Mouse (Mus musculus) hindbrain, embryonic 13.5 days (tissue): Measurements from ENCODE around the gene Vhl. TPM values are rescaled to one million over a fixed set of nuclear protein-coding genes. Genes with fewer than 3 reads are reported as not detected.

Experiments
- ATAC-seq: fragments of 200-750 bp; cut with Nextera tagmentation; 2 replicates; pipeline ENCODE4 v1.8.0; 2017; ENCODE audit warnings: moderate TSS enrichment; ENCODE audit not compliant: low FRiP score
- H3K27ac ChIP-seq: fragments of 300-500 bp; sonication (generic); 2 replicates; pipeline ENCODE4 v1.5.1; 2015; ENCODE audit warnings: inconsistent platforms, mild to moderate bottlenecking, moderate library complexity
- H3K27me3 ChIP-seq: fragments of 300-500 bp; sonication (generic); 2 replicates; pipeline ENCODE4 v1.6.1; 2015; ENCODE audit warnings: mild to moderate bottlenecking, inconsistent platforms
- H3K36me3 ChIP-seq: fragments of 300-500 bp; sonication (generic); 2 replicates; pipeline ENCODE4 v1.6.1; 2015; ENCODE audit warnings: mild to moderate bottlenecking, inconsistent platforms
- H3K4me1 ChIP-seq: fragments of 300-500 bp; sonication (generic); replicated peaks from 2 replicates; pipeline ENCODE4 v1.6.1; 2015; ENCODE audit warnings: inconsistent platforms
- H3K4me2 ChIP-seq: fragments of 300-500 bp; sonication (generic); 2 replicates; pipeline ENCODE4 v1.6.1; 2015; ENCODE audit warnings: inconsistent platforms, mild to moderate bottlenecking, moderate library complexity
- H3K4me3 ChIP-seq: fragments of 300-500 bp; sonication (generic); 2 replicates; pipeline ENCODE4 v1.5.1; 2015; ENCODE audit warnings: mild to moderate bottlenecking, inconsistent platforms
- H3K9ac ChIP-seq: fragments of 300-500 bp; sonication (generic); 2 replicates; pipeline ENCODE4 v1.6.1; 2015; ENCODE audit warnings: mild to moderate bottlenecking, inconsistent platforms
- H3K9me3 ChIP-seq: fragments of 300-500 bp; sonication (generic); 2 replicates; pipeline ENCODE4 v1.6.1; 2016; ENCODE audit warnings: inconsistent platforms
- WGBS: fragments of 180-500 bp; shearing (Covaris S2); methylation state at CpG from one replicate; pipeline ENCODE4 v1.1.7; 2015; 5-methylcytosine and 5-hydroxymethylcytosine counted together
- polyA plus RNA-seq: library from polyadenylated mRNA; unstranded; fragments of >200 nt; fragmentation: Nextera tagmentation; extraction: Ambion mirVana; gene quantifications from 2 replicates; pipeline ENCODE4 v1.2.1, GENCODE M21; 2015

The Vhl gene
- polyA plus RNA-seq, 1 experiment from 2014 or later = 65.0 TPM

GRCm38 (mm10) chr6:113604432-113605223 is 19.1 kb upstream of the Vhl start, which contains the start of gene Brk1:
Gene Brk1 (plus strand): TSS chr6:113604772.
- Histone ChIP-seq H3K36me3 (0 out of 2 replicates have a peak, but pooled peaks cover 4% of the 10 kb centered on the region), H3K4me3 (peak within 1 kb of the TSS; percentile 65), H3K27ac (peak within 1 kb of the TSS; percentile 90), H3K27me3 (no peaks in the 10 kb centered on the region), H3K4me2 (peak within 1 kb of the TSS; percentile 86), H3K9me3 (no peaks in the 10 kb centered on the region), H3K4me1 (peaks cover 32% of the 10 kb centered on the region), H3K9ac (peak within 1 kb of the TSS; percentile 84)
- under 1% methylated on average over 64 of the region's 65 CpGs for WGBS
- ATAC-seq = peak; percentile 94

DNA sequence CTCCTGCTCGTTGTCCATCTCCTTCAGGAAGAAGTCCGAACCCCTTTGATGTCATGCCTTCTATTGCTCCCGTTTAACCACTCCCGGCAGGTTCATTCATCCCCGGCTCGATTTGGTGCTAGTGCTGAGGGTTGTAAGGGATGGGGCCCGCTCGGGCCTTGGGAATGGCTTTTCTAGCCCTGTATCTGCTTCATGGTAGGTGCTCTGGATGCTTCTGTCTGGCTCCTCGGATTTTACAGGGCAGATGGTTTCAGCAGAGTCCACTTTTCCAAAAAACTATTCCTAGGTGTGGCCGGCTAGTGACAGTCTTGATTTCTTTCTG is 18.6 kb upstream of the Vhl start:
- WGBS = 7% methylated on average over 10 of the region's 10 CpGs
- H3K9me3 ChIP-seq = no peaks in the 10 kb centered on the region
- H3K4me2 ChIP-seq = peak overlapping the region; percentile 86
- no peak for ATAC-seq
- H3K27me3 ChIP-seq = no peaks in the 10 kb centered on the region
- H3K4me1 ChIP-seq = peaks cover 32% of the 10 kb centered on the region
- H3K9ac ChIP-seq = peak overlapping the region; percentile 84
- H3K27ac ChIP-seq = peak overlapping the region; percentile 90
- H3K4me3 ChIP-seq = peak overlapping the region; percentile 65
- H3K36me3 ChIP-seq = 0 out of 2 replicates have a peak, but pooled peaks cover 4% of the 10 kb centered on the region

DNA sequence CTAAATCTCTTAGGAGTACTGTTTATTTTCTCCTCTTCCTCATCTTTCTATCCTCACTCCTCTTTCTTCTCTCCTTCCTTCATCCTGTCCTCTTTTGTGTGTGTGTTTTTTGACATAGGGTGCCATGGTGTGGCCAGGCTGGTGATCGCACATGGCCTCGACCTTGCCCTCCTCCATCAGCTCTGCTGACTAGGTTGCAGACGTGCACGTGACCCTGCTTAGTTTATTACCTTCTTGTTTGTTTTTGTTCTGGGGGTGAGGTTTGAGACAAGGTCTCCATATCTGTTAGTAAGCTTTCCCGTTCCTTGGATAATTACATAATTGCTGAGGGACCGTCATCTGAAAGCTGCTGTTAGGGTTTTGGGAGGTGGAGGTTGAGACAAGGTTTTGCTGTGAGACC is 14.9 kb upstream of the Vhl start:
- no peak for ATAC-seq
- Histone ChIP-seq H3K4me1 (peaks cover 26% of the 10 kb centered on the region), H3K9me3 (no peaks in the 10 kb centered on the region), H3K9ac (no peak overlapping the region), H3K36me3 (peaks cover 31% of the 10 kb centered on the region), H3K4me2 (no peak overlapping the region), H3K27me3 (no peaks in the 10 kb centered on the region), H3K27ac (no peak overlapping the region), H3K4me3 (no peak overlapping the region)
- 90% methylated on average over 6 of the region's 6 CpGs for WGBS

- WGBS = 94% methylated on average over 7 of the region's 7 CpGs
- H3K27ac ChIP-seq = no peak overlapping the region
- H3K4me3 ChIP-seq = no peak overlapping the region
- ATAC-seq = no peak
- 0 out of 2 replicates have a peak, but pooled peaks cover 2% of the 10 kb centered on the region for H3K9me3 ChIP-seq
- H3K4me2 ChIP-seq = no peak overlapping the region
- H3K4me1 ChIP-seq = peaks cover 26% of the 10 kb centered on the region
- peaks cover 35% of the 10 kb centered on the region for H3K36me3 ChIP-seq
- no peak overlapping the region for H3K9ac ChIP-seq
- no peaks in the 10 kb centered on the region for H3K27me3 ChIP-seq
Measured at GRCm38 (mm10) chr6:113609293-113609692, 14.5 kb upstream of the Vhl start.

DNA sequence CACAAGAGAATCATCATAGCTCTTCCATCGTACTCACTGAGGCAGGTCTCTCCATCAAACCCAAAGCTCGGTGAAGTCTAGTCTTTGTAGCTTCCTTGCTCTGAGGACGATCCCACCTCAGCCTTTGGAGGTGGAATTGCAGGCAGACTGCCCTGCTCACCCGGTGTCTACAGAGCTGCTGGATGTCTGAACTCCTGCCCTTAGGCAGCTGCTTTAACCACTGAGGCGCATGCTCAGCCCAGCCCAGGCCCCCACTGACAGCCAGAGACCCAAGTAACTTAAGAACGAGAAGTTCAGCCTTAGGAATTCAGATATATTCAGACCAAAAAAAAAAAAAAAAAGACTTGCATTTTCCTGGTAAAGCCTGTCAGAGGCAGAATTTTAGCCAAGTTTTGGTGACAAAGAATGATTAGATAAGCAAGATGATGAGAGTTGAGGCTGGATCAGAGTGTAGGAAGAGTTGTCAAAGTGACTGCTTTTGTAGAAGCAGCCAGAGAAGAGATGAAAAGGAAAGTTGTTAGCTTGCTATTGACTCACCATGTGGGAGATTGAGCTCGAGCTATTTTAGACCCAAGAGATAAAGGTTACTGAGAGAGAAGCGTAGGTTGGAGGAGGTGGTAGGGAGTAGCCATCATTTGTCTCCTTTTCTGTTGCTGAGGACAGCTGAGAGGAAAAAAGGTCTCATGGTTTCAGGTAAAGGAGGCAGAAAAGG is 11.3 kb upstream of the Vhl start:
- 0 out of 2 replicates have a peak, but pooled peaks cover 4% of the 10 kb centered on the region for H3K4me1 ChIP-seq
- no peak overlapping the region for H3K4me2 ChIP-seq
- WGBS = 94% methylated on average over 8 of the region's 8 CpGs
- ATAC-seq = no peak
- H3K27me3 ChIP-seq = no peaks in the 10 kb centered on the region
- no peak overlapping the region for H3K27ac ChIP-seq
- no peak overlapping the region for H3K4me3 ChIP-seq
- peaks cover 66% of the 10 kb centered on the region for H3K36me3 ChIP-seq
- no peak overlapping the region for H3K9ac ChIP-seq
- H3K9me3 ChIP-seq = 0 out of 2 replicates have a peak, but pooled peaks cover 2% of the 10 kb centered on the region

GRCm38 (mm10) chr6:113614152-113614551 is 9.6 kb upstream of the Vhl start:
- Histone ChIP-seq H3K4me1 (no peaks in the 10 kb centered on the region), H3K27me3 (no peaks in the 10 kb centered on the region), H3K9me3 (0 out of 2 replicates have a peak, but pooled peaks cover 2% of the 10 kb centered on the region), H3K27ac (no peak overlapping the region), H3K9ac (no peak overlapping the region), H3K4me3 (no peak overlapping the region), H3K36me3 (peaks cover 71% of the 10 kb centered on the region), H3K4me2 (no peak overlapping the region)
- 97% methylated on average over 7 of the region's 7 CpGs for WGBS
- ATAC-seq = no peak

DNA sequence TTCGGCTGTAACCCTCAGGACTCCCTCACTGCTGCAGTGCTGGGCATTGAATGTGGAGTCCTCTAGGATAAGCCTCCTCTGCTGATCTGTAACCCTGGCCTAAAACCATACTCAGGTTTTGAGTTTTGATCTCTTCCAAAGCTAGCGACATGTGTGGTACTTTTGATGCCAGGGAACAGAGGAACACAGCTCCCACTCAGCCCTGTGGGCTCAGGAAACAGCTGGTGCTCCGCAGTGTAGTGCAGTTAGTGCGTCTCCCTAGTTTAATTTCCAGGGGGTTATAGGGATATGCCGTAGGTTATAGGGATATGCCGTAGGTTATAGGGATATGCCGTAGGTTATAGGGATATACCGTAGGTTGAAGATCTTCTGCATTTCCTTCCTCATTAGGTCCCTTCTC is 8.8 kb upstream of the Vhl start:
- no peaks in the 10 kb centered on the region for H3K4me1 ChIP-seq
- 0 out of 2 replicates have a peak, but pooled peaks cover 2% of the 10 kb centered on the region for H3K9me3 ChIP-seq
- H3K27ac ChIP-seq = no peak overlapping the region
- no peak for ATAC-seq
- 96% methylated on average over 8 of the region's 8 CpGs for WGBS
- H3K4me2 ChIP-seq = no peak overlapping the region
- H3K4me3 ChIP-seq = no peak overlapping the region
- H3K9ac ChIP-seq = no peak overlapping the region
- peaks cover 71% of the 10 kb centered on the region for H3K36me3 ChIP-seq
- no peaks in the 10 kb centered on the region for H3K27me3 ChIP-seq

DNA sequence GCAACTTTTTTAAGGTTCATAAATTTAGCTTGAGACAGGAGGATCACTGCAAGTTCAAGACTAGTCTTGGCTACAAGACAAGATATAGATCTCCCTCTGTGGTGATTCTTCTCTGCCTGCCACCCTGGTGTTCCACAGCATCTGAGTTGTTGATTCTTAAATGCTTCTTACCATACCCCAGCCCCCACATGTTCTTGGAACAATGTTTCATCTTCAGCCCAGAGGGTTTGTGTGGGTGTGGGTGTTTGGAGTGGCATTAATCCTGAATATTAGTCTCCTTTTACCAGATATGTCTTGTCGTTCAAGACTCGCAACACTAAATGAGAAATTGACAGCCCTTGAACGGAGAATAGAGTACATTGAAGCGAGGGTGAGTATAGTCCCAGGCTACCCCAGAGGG is 8.3 kb upstream of the Vhl start:
- ATAC-seq = no peak
- no peak overlapping the region for H3K9ac ChIP-seq
- H3K36me3 ChIP-seq = peaks cover 68% of the 10 kb centered on the region
- no peak overlapping the region for H3K4me2 ChIP-seq
- no peak overlapping the region for H3K27ac ChIP-seq
- 92% methylated on average over 4 of the region's 4 CpGs for WGBS
- H3K9me3 ChIP-seq = 0 out of 2 replicates have a peak, but pooled peaks cover 2% of the 10 kb centered on the region
- H3K4me1 ChIP-seq = no peaks in the 10 kb centered on the region
- no peaks in the 10 kb centered on the region for H3K27me3 ChIP-seq
- H3K4me3 ChIP-seq = no peak overlapping the region

GRCm38 (mm10) chr6:113623386-113623785 is 373 bp upstream of the Vhl start:
- no peaks in the 10 kb centered on the region for H3K9me3 ChIP-seq
- H3K9ac ChIP-seq = peak overlapping the region; percentile 91; the same call in 1 of the 2 replicates
- WGBS = 69% methylated on average over 5 of the region's 5 CpGs
- peaks cover 21% of the 10 kb centered on the region for H3K4me1 ChIP-seq
- no peaks in the 10 kb centered on the region for H3K27me3 ChIP-seq
- H3K36me3 ChIP-seq = peaks cover 12% of the 10 kb centered on the region
- peak overlapping the region; percentile 90 for H3K27ac ChIP-seq
- peak overlapping the region; percentile 69 for H3K4me2 ChIP-seq
- H3K4me3 ChIP-seq = peak overlapping the region; percentile 73
- ATAC-seq = no peak

- 55% methylated on average over 5 of the region's 5 CpGs for WGBS
- peak overlapping the region; percentile 91 for H3K9ac ChIP-seq
- peak overlapping the region; percentile 69 for H3K4me2 ChIP-seq
- no peaks in the 10 kb centered on the region for H3K27me3 ChIP-seq
- H3K4me3 ChIP-seq = peak overlapping the region; percentile 73
- H3K4me1 ChIP-seq = peaks cover 21% of the 10 kb centered on the region
- no peaks in the 10 kb centered on the region for H3K9me3 ChIP-seq
- no peak for ATAC-seq
- H3K36me3 ChIP-seq = peaks cover 28% of the 10 kb centered on the region
- no peak overlapping the region for H3K27ac ChIP-seq
Measured at GRCm38 (mm10) chr6:113624989-113625770, 1.4 kb downstream of the Vhl start.

- no peak overlapping the region for H3K27ac ChIP-seq
- no peak overlapping the region for H3K9ac ChIP-seq
- no peak overlapping the region for H3K4me2 ChIP-seq
- no peak overlapping the region for H3K4me3 ChIP-seq
- peaks cover 11% of the 10 kb centered on the region for H3K4me1 ChIP-seq
- H3K9me3 ChIP-seq = no peaks in the 10 kb centered on the region
- ATAC-seq = no peak
- 85% methylated on average over 5 of the region's 5 CpGs for WGBS
- no peaks in the 10 kb centered on the region for H3K27me3 ChIP-seq
- peaks cover 69% of the 10 kb centered on the region for H3K36me3 ChIP-seq
Measured at GRCm38 (mm10) chr6:113630322-113630721, 6.6 kb downstream of the Vhl start.

GRCm38 (mm10) chr6:113632863-113633262 is 9.1 kb downstream of the Vhl start:
- Histone ChIP-seq H3K9me3 (no peaks in the 10 kb centered on the region), H3K4me3 (no peak overlapping the region), H3K27ac (no peak overlapping the region), H3K9ac (no peak overlapping the region), H3K27me3 (no peaks in the 10 kb centered on the region), H3K4me2 (no peak overlapping the region), H3K4me1 (no peaks in the 10 kb centered on the region), H3K36me3 (peaks cover 63% of the 10 kb centered on the region)
- ATAC-seq = no peak
- 92% methylated on average over 4 of the region's 4 CpGs for WGBS
